Mouse (Mus musculus) bone marrow, adult 2 months (tissue): ENCODE data around the gene Ssc5d.

Experiments
- CTCF ChIP-seq: fragments of 200-500 bp; IDR thresholded peaks from 2 replicates; pipeline ENCODE4 v1.5.1; 2011; ENCODE audit warnings: low read length, control low read depth; ENCODE audit not compliant: control insufficient read depth, insufficient read depth
- POLR2A ChIP-seq: fragments of 200-500 bp; IDR thresholded peaks from 2 replicates; pipeline ENCODE4 v1.6.1; 2011; ENCODE audit warnings: low read depth, mild to moderate bottlenecking, control low read depth, low read length, borderline replicate concordance; ENCODE audit not compliant: control insufficient read depth

GRCm38 (mm10) chr7:4937392-4937791 is 11.8 kb downstream of the Ssc5d start:
- no peak for TF ChIP-seq POLR2A
- TF ChIP-seq CTCF = no peak
